Mouse (Mus musculus): ENCODE data around the gene Mlec.
A peak's percentile ranks its signal among the peaks of the same experiment; 100 is the strongest.

GRCm38 (mm10) chr5:115118961-115119570 lies 38.9 kb downstream of the Mlec start, which contains the start of gene Acads:
- TF ChIP-seq CTCF (IDR thresholded peaks at IDR 0.05; ENCODE audit: low read depth) (no peak), EP300 (IDR thresholded peaks at IDR 0.05; ENCODE audit: low read depth) (0 out of 2 replicates have a peak, but pooled peaks have one; percentile 17)
